In the genomic region with DNA sequence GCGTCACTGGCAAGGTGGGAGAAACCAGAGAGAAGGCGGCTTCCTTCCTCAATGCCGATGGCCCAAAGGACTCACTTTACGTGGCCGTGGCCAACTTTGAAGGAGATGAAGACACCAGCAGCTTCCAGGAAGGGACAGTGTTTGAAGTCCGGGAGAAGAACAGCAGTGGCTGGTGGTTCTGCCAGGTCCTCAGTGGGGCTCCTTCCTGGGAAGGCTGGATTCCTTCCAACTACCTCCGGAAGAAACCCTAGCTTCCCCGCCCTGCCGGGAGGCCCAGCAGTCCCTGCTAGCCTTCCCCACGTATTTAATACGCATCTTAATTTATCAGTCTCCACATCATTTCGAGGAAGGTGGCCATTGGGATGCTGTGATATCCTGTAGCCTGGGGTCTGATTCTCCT, we compare ENCODE assay signal across 31 mouse cellular contexts. TPM values are rescaled to one million over a fixed set of nuclear protein-coding genes. Genes with fewer than 3 reads are reported as not detected.
A peak's percentile ranks its signal among the peaks of the same experiment; 100 is the strongest.
DNase-seq lines count a peak whose midpoint lies in the region; ATAC-seq lines count a peak whose summit lies in the region.
"Had no signal": no experiment of that assay in that cellular context is flagged by ENCODE, and none has a peak within 500 bp of the region (broad histone marks: within the 10 kb centered on the region; RNA-seq: fewer than 3 reads in every experiment).

No protein-coding gene starts in this region.

- H3K36me3 ChIP-seq in intestine, embryonic 15.5 days = peaks cover 24% of the 10 kb centered on the region
- H3K36me3 ChIP-seq: G1E had no signal

- no peaks in the 10 kb centered on the region for H3K4me1 ChIP-seq in intestine, embryonic 15.5 days (replicated peaks)
- H3K4me1 ChIP-seq: embryonic facial prominence, embryonic 12.5 days; midbrain, embryonic 10.5 days; neural tube, embryonic 12.5 days had no signal

- H3K9ac ChIP-seq in intestine, embryonic 15.5 days = no peak overlapping the region
- H3K9ac ChIP-seq: embryonic facial prominence, embryonic 12.5 days; hindbrain, embryonic 13.5 days; liver, embryonic 14.5 days; lung, embryonic 15.5 days; neural tube, embryonic 12.5 days had no signal

- no peak overlapping the region for H3K4me3 ChIP-seq in intestine, embryonic 15.5 days (replicated peaks)
- H3K4me3 ChIP-seq: embryonic facial prominence, embryonic 12.5 days; hindbrain, embryonic 13.5 days; lung, embryonic 15.5 days; midbrain, embryonic 10.5 days; myocyte; neural tube, embryonic 12.5 days had no signal

- no peak overlapping the region for H3K4me2 ChIP-seq in intestine, embryonic 15.5 days (replicated peaks)
- H3K4me2 ChIP-seq: embryonic facial prominence, embryonic 12.5 days; heart, embryonic 11.5 days; hindbrain, embryonic 13.5 days; lung, embryonic 15.5 days; neural tube, embryonic 12.5 days had no signal

- no peak for ATAC-seq in intestine, embryonic 15.5 days
- ATAC-seq: forebrain, embryonic 14.5 days had no signal

- no peaks in the 10 kb centered on the region for H3K9me3 ChIP-seq in intestine, embryonic 15.5 days
- H3K9me3 ChIP-seq: embryonic facial prominence, embryonic 12.5 days; G1E; hindbrain, embryonic 13.5 days; lung, embryonic 15.5 days; midbrain, embryonic 10.5 days; neural tube, embryonic 12.5 days had no signal

- intact Hi-C loops in left cerebral cortex, postnatal 4 days (cut with DNase I) = no loop called here

- no peaks in the 10 kb centered on the region for H3K27me3 ChIP-seq in intestine, embryonic 15.5 days (replicated peaks)
- H3K27me3 ChIP-seq: embryonic facial prominence, embryonic 12.5 days; hindbrain, embryonic 13.5 days; lung, embryonic 15.5 days; neural tube, embryonic 12.5 days had no signal

- WGBS in intestine, embryonic 15.5 days = 81% methylated on average over 12 of the region's 12 CpGs

- DNase-seq in left cerebral cortex, postnatal 4 days = peak; percentile 34
- no peak for DNase-seq in left cerebral cortex, adult 8-10 months (ENCODE audit: low spot score in 2 of 2)
- DNase-seq in cerebellum, adult 11 months = peak; percentile 20
- DNase-seq in cerebellum, adult 9-10 months = peak; percentile 24
- DNase-seq in cerebellum, postnatal 36 days = peak; percentile 34 to 36
- DNase-seq in gastrocnemius, postnatal 25 days = no peak
- DNase-seq: adrenal gland, adult 8-10 months; embryo, embryonic 11 days; gastrocnemius, postnatal 14 days; heart, adult 11 months; heart, postnatal 36 days; kidney, adult 18-20 months; layer of hippocampus, postnatal 36 days; liver; right cerebral cortex, adult 18-20 months; right cerebral cortex, postnatal 4 days; thymus, adult 18-20 months; thymus, postnatal 25 days had no signal

- no peak overlapping the region for H3K27ac ChIP-seq in intestine, embryonic 15.5 days
- H3K27ac ChIP-seq: embryonic facial prominence, embryonic 12.5 days; hindbrain, embryonic 13.5 days; kidney, postnatal 0 days; liver, embryonic 14.5 days; lung, embryonic 15.5 days; midbrain, embryonic 10.5 days; neural tube, embryonic 12.5 days; stomach, postnatal 0 days had no signal

RNA-seq across cellular contexts. Expression of gene Ubtd2, which starts 31.9 kb away (rescaled TPM):
- 10 to 100 TPM; 65.6 to 68.6 TPM for total RNA-seq in left cerebral cortex, postnatal 4 days (2021)
- 10 to 100 TPM; 34.5 to 39.8 (median 38.7) TPM for total RNA-seq in left cerebral cortex, adult 8-10 months (2022)
- polyA plus RNA-seq in intestine, embryonic 15.5 days (2015; fragmentation: Nextera tagmentation; extraction: Ambion mirVana) = 29.4 and 34.0 TPM in 2 replicates
- total RNA-seq in gastrocnemius, postnatal 25 days (2021) = 10 to 100 TPM in 1 of 2 experiments, 1 to 10 TPM in 1; 9.3 to 10.5 TPM

Comparison
In these comparisons a context has a peak if more than half of its experiments do, and no peak if none do; other contexts are left out.
1. DNase-seq: peak in left cerebral cortex, postnatal 4 days (single experiment), cerebellum, adult 11 months (single experiment), cerebellum, adult 9-10 months (single experiment) and cerebellum, postnatal 36 days (2 of 2); none in left cerebral cortex, adult 8-10 months (0 of 2) and gastrocnemius, postnatal 25 days (single experiment).